ENCODE assay signal across 11 mouse cellular contexts in genomic region chr13:53443602-53444001, GRCm38 (mm10). TPM values are rescaled to one million over a fixed set of nuclear protein-coding genes. Genes with fewer than 3 reads are reported as not detected.
A peak's percentile ranks its signal among the peaks of the same experiment; 100 is the strongest.
DNase-seq lines count a peak whose midpoint lies in the region; ATAC-seq lines count a peak whose summit lies in the region.
"Had no signal": no experiment of that assay in that cellular context is flagged by ENCODE, and none has a peak within 500 bp of the region (broad histone marks: within the 10 kb centered on the region; RNA-seq: fewer than 3 reads in every experiment).

No protein-coding gene starts in this region.

- H3K9ac ChIP-seq in forebrain, embryonic 15.5 days (replicated peaks) = no peak overlapping the region
- H3K9ac ChIP-seq: lung, embryonic 15.5 days; stomach, embryonic 15.5 days had no signal

- H3K27ac ChIP-seq in forebrain, embryonic 15.5 days (replicated peaks) = no peak overlapping the region
- H3K27ac ChIP-seq: lung, embryonic 15.5 days; stomach, embryonic 15.5 days had no signal

- no peaks in the 10 kb centered on the region for H3K36me3 ChIP-seq in forebrain, embryonic 15.5 days
- H3K36me3 ChIP-seq: lung, embryonic 15.5 days; stomach, embryonic 15.5 days had no signal

- 22% methylated on average over 3 of the region's 3 CpGs for WGBS in forebrain, embryonic 15.5 days

- 0 out of 2 replicates have a peak, but pooled peaks cover 3% of the 10 kb centered on the region for H3K4me1 ChIP-seq in forebrain, embryonic 15.5 days
- H3K4me1 ChIP-seq: lung, embryonic 15.5 days; stomach, embryonic 15.5 days had no signal

- H3K4me3 ChIP-seq in forebrain, embryonic 15.5 days = no peak overlapping the region
- H3K4me3 ChIP-seq: lung, embryonic 15.5 days; stomach, embryonic 15.5 days had no signal

- DNase-seq in gastrocnemius, postnatal 10 days = peak; percentile 36
- no peak for DNase-seq in gastrocnemius, postnatal 25 days
- DNase-seq in urinary bladder, adult 18-20 months (ENCODE audit: low spot score in 2 of 2) = peak; percentile 37 to 44
- no peak for DNase-seq in urinary bladder, postnatal 4 days (ENCODE audit: low spot score in 2 of 2)
- DNase-seq in kidney, postnatal 4 days = peak; percentile 73 to 77
- DNase-seq in lung, postnatal 4 days = peak; percentile 35 to 51
- DNase-seq in spleen, adult 18-20 months = no peak

- H3K27me3 ChIP-seq in forebrain, embryonic 15.5 days = no peaks in the 10 kb centered on the region
- H3K27me3 ChIP-seq: lung, embryonic 15.5 days; stomach, embryonic 15.5 days had no signal

- no peak overlapping the region for H3K4me2 ChIP-seq in forebrain, embryonic 15.5 days (replicated peaks)
- H3K4me2 ChIP-seq: lung, embryonic 15.5 days; stomach, embryonic 15.5 days had no signal

- peak; percentile 78 for ATAC-seq in forebrain, embryonic 15.5 days (replicated peaks)

- no peaks in the 10 kb centered on the region for H3K9me3 ChIP-seq in forebrain, embryonic 15.5 days
- H3K9me3 ChIP-seq: lung, embryonic 15.5 days; stomach, embryonic 15.5 days had no signal

RNA-seq across cellular contexts. Expression of gene Msx2, which starts 29.3 kb away (rescaled TPM):
- total RNA-seq in gastrocnemius, postnatal 10 days (2021) = under 1 TPM in 1 of 2 experiments, not detected in 1; 0.23 TPM
- under 1 TPM; 0.20 to 0.21 TPM for total RNA-seq in gastrocnemius, postnatal 25 days (2021)
- 0.41 and 0.70 TPM in 2 replicates for polyA plus RNA-seq in forebrain, embryonic 15.5 days (2015; fragmentation: Nextera tagmentation; extraction: Ambion mirVana)
- total RNA-seq: MEL had no signal

Comparison
In these comparisons a context has a peak if more than half of its experiments do, and no peak if none do; other contexts are left out.
1. DNase-seq: peak in gastrocnemius, postnatal 10 days (single experiment), urinary bladder, adult 18-20 months (2 of 2), kidney, postnatal 4 days (2 of 2) and lung, postnatal 4 days (2 of 2); none in gastrocnemius, postnatal 25 days (single experiment), urinary bladder, postnatal 4 days (0 of 2) and spleen, adult 18-20 months (0 of 2).